Mouse (Mus musculus) testis, postnatal 10 days (tissue): Measurements from ENCODE around the gene Pld2.
"Not testable (repeated sequence)": the region's sequence is repeated elsewhere in the genome, so short reads cannot be mapped to it uniquely, and the experiment has no call there.

Experiments used
- DNase-seq: peaks from one replicate; pipeline ENCODE4 v3.0.0; 2021; ENCODE audit warnings: low spot score

Pld2 gene

DNA sequence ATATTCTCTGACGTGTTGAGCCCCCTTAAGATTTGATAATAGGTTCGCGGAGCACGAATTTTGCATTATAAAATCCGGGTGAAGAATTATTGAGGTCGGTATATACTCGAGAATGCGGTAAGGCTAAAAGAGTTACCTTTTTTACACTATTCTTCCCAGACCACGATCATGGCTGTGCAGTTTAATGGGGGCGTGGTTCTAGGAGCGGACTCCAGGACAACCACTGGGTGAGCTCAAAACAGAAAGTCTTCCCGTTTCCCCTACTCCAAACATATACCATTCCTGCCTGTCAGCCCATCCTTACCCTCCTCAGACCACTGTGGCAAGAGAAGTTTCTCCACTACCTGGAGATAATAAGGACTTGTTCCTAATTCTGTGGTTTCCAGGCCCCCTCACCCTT is 14.1 kb upstream of the Pld2 start:
- no peak for DNase-seq

DNA sequence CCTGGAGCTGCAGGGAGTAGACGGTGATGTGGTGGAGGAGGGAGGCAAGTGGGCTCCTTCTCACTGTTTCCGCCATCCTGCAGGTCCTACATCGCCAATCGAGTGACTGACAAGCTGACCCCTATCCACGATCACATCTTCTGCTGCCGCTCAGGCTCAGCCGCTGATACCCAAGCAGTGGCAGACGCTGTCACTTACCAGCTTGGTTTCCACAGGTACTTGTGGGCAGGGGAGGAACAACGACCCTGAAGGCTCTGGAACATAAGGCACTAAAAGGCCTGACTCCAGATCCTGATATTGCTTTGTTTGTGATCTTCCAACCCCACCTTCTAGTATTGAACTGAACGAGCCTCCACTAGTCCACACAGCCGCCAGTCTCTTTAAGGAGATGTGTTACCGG is 13.7 kb upstream of the Pld2 start:
- no peak for DNase-seq

DNA sequence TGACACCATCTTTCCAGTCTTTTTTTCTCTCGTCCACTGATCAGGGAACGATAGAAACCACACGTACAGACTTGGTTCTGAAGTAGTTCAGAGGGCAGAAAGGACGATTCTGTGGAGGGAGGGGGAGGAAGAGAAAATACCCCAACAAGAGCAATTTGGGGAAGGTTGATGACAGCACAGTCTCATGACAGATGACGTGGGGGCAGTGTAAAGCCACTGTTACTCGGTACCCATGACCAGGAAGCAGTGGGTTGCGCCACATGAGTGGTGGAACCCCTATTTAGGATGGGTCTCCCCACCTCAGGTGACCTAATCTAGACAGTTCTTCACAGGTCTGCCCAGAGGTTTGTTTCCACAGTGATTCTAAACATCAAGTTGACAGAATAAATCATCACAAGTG is 11.3 kb upstream of the Pld2 start:
- no peak for DNase-seq

DNA sequence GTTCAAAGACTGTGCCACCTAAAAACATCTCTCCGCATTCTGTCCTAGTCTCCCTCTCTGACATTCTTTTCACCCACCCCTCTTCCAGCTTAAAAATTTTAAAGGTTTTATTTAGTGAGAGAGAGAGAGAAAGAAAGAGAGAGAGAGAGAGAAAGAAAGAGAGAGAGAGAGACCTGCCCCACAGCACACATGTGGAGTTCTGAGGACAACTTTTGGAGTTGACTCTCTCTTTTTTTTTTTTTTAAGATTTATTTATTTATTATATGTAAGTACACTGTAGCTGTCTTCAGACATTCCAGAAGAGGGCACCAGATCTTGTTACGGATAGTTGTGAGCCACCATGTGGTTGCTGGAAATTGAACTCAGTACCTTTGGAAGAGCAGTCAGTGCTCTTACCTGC is 8.8 kb upstream of the Pld2 start:
- DNase-seq = not testable (repeated sequence)

DNA sequence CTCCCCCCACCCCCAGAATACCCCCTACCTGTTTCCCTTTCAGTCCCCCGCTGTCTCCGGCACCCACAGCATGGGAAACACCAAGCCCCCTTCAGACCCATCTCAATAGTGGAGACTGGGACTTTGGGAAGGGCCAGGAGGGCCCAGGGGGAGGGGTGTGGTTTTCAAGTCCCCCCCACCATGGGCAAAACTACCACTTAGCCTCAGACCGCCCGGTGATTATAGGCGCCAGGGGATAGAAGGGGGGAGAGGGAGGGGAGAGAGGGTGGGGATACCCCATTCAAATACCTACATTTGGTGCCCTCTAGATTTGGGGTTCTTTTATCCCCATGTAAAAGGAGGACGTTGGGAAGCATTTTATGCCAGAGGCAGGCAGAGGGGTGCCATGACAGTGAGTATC is 7.0 kb upstream of the Pld2 start, which contains the start of gene Gm40193:
Gene Gm40193, minus strand, starts transcription at position 101 of the 400 bp plus-strand sequence.
- no peak for DNase-seq

DNA sequence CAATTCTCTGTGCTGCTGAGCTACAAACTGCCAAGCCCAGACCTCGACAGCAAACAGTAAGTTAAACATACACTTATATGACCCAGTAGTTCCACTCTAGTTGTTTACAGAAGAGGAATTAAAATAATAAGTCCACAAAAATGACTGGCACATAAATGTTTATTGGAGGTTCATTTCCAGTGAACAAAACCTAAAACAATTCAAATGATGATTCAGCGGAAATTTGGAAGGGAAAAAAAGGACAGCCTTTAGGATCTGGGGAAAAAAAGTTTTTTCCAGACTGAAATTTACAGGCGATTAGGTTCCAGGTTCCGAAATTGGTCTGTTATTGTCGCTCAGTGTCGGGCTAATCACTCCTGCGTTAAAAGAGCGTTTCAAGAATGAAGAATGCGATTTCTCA is 441 bp upstream of the Pld2 start:
- no peak for DNase-seq

DNA sequence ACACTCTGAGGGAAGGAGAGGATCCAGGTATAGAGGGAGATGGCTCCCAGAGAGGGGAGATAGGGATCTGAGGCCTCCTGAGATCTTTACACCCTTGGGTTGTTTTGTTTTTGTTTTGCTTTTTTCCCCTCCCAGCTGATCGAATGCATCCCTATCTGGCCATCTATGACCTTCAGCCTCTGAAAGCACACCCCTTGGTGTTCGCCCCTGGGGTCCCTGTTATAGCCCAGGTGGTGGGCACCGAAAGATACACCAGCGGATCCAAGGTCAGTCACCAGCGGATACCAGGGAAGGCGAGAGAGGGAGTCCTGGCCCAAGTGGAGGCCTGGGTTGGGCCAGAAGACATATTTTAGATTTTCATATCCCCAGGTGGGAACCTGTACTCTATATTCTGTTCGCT is 1.1 kb downstream of the Pld2 start:
- no peak for DNase-seq

DNA sequence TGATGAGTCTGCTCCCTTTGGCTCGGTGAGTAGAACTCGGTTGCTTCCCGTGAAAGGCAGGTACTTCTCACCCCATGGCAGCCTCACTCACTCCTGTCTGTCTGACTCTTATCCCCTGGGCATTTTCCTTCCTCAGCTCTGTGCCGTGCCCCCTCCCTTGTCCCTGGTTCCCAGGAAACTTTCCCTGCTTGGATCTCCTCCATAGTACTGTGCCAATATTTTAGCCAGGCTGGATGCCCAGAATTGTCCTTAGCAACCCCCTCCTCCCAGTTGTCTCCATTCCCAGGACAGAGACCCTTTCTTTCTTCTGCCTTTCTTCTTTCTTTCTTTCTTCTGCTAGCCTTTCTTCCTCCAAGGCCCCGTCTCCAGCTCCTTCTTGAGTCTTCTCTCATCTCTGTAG is 1.6 kb downstream of the Pld2 start:
- no peak for DNase-seq

DNA sequence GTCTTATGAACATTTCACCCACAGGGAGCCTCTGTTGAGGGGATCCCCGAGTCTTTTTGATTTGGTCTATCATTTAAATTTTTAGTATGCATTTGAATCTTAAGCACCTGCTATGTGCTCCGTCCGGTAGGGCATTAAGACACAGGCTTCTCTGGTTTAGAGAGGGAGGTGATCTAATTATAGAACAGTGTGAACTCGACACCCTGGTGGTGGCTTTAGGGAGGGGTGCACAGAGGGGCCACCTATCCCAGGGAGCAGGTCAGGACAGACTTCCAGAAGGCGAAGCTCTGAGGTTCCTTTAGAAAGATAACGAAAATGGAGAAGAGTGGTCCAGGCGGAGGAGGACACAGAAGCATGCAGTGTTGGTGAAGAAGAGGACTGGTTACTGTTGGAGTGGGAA is 4.6 kb downstream of the Pld2 start:
- no peak for DNase-seq

DNA sequence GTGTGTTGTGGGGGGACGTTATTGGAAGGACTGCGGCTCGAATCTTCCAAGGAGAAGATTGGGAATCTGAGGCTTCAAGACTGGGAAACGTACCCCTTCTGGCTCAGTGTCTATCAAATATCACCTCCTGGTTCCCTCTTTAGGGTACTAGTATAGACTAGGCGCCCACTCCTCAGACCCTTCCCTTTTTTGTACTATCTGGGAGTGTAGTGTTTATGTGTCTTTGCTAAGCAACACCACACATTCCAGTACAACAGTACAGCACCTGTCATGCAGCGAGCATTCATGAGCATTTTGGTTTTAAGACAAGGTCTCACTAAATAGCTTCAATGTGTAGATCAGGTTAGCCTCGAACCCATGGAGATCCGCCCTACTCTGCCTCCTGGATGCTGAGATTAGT is 11.7 kb downstream of the Pld2 start:
- no peak for DNase-seq

DNA sequence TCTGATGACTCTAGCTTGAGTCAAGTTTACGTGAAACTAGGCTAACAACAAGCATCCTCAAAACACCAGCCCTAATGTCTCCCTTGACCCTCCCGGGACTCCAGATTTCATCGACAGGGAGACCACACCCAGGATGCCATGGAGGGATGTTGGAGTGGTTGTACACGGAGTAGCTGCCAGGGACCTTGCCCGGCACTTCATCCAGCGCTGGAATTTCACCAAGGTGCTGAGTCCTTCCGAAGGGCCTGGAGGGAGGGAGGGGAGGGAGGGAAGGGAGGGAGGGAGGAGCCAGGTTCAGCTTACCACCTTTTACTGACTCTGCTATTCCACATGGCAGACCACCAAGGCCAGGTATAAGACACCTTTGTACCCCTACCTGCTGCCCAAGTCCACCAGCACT is 14.1 kb downstream of the Pld2 start:
- DNase-seq = no peak

DNA sequence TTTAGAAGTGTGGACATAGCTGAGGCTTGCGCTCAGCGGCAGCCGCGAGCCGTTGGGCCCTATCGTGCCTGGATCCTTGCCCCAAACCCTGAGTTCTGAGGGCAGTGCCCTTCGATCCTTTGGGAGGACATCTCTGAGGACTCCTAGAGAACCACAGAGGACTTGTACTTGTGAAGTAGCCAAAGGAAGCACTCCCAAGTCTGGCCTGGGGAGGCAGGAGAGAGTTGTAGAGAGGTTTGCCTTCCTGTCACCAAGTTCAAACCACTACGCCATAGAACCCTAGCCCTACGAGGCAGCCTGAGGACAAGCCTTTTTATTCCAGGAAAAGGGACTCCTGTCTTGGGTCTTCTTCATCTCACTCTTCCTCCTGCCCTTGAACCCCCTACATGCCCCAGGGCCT is 17.7 kb downstream of the Pld2 start:
- no peak for DNase-seq

DNA sequence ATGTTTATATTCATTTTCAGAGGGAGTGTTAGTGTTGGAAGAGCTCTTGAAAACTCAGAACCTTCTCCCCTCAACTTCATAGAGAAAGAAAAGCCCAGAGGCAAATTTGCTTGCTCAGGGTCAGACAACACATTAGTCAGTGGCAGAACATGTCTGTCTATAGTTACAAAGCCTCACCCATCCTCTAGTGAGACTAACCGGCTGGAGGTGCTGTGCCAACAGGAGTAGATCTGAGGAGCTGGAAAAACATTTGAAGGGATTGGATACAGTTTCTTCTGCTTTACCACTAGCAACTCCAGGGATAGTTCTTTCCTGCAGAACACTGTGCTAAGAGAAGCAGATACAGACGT is 22.0 kb downstream of the Pld2 start:
- DNase-seq = no peak

DNA sequence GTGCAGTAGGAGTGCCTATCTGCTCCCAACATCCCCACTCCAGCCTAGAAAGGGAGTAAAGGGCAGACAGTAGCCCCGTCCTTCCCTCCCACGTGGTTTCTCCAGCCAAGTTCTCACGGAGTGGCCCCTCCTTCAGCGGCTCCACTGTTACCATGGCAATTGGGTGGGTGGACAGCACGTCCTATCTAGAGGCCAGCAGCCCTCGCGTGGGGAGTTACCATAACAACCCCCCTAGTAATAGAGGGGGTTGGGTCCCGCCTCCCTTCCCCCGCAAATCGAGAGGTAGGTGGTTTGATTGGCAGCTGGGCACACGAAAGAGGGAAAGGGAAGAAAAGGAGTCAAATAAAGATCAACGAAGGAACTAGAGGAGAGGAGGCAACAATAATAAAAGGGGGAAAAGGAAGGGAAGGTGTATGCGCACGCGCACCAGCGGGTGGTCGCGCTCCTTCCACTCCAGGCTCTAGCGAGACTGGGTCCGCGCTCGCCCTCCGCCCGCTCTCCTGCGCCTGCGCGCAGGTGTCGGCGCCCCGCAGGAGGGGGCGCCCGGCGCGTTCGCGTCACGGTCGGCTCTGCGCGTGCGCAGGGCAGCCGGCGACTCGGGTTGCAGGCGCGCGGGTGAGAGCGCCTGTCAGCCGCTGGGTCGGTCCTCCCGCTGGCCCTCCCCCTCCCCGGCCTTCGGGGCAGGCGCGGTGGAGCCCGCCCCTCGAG is 22.6 kb downstream of the Pld2 start, which contains the start of gene Mink1:
Gene Mink1, plus strand, starts transcription at position 595 of the 708 bp plus-strand sequence.
- peak; percentile 91 for DNase-seq

DNA sequence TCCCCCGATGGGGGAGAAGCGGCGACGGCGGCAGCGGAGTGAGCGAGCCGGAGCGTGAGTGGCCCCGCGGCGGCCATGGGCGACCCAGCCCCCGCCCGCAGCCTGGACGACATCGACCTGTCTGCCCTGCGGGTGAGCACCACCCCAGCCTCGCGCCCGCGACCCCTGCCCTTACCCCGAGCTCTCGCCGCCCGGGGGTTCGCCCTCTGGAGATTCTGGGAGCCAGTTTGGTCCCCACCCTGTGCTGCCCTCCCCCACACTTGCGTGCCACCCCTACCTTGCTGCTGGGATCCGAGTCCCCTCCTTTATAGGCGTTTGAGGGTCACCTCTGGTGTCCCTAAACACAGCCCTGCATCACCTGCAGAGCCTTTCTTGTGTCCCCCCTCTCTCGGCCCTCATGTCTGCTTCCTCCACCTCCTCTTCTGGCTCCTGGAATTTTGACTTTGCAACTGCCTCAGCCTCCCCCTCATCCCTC is 23.2 kb downstream of the Pld2 start:
- DNase-seq = no peak

DNA sequence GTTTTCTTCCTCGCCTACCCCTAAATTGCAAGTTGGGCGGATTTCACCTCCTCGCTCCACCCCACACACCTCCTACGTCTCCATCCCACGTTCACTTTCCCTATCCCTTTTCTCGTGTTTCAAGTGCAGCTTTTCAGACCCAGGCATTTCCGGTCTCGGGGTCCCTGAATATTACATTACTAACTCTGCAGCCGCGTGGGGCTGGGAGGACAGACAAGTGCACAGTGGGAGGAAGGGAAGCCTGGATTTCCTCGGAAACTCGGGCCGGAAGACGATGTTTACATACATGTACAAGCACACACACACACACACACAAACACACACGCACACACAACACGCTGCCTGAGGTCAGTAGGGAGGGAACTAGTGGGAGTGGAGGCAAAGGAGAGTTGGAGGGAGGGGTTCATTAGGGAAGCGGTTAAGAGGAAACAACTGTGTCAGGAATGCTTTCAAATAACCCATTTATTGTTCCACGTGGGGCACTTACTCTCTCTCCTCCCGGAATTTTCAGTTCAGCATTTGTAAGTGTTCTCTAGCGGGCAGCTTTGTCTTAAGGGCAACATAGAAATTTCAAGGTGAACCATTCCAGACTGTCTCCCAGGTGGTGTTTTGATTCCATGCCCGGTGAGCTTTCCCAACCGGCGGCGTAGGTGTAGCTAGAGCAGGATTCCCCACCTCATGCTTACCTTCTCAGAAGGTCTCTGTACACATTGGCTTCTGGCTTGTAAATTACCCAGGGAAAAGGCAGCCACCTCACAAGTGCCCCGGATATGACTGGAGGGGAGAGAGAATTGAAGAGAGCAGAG is 23.8 kb downstream of the Pld2 start:
- peak; percentile 49 for DNase-seq

DNA sequence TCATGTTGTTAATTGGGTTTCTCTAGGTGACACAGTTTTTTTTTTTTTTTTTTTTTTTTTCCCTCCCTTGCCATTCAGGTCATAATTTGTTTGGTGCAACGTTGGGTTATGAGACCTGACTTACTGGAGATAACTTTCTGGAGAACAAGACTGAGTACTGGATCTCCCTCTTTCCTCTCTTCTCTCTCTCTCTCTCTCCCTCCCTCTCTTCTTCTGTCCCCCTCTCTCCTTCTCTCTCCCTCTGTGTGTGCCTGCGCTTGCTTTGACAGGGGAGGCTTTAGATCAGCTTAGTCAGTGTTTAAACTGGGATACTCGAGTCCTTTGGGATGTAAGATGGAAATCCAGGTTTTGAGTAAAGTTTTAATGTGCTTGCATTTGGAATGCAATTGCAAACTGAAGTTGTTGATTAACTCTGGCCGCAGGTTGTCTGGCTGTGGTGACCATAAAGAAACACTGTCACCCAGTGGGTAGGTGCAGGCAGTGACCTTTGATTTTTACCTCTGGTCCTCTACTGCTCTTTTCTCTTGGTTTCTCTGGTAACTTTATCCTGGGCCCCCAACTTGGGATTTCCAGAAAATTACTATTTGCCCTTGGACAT is 24.5 kb downstream of the Pld2 start:
- no peak for DNase-seq

DNA sequence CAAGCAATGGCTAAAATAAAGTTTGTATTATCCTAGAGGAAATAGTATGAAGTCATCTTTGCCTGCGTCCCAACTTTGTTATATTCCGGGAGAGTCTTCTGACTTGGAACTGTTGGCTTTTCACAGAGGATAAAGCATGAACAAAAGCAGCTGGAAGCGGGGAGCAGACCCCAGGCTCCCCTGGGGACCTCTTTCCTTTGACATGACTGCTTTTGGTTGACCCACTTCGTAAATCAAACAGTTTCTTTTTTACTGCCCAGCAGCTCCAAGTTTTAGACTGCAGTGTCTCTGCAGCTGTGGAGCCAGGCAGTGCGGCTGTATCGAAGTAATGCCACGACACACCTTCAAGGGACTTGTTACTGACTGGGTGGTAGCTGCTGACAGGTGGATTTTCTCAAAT is 26.7 kb downstream of the Pld2 start:
- no peak for DNase-seq

DNA sequence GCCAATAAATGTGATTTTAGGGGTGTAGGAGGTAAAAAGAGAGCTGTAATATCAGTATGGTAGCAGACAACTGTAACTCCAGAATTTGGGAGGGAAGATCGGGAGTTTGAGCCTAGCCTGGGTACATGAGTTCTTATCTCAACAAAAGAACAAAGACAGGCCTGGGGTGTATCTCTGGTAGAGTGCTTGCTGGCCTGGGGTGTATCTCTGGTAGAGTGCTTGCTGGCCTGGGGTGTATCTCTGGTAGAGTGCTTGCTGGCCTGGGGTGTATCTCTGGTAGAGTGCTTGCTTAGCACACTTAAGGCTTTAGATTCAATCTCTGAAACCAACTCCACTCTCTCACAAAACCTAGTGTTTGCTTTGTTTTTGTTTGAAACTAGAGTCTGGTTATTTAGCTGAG is 30.8 kb downstream of the Pld2 start:
- DNase-seq = not testable (repeated sequence)

DNA sequence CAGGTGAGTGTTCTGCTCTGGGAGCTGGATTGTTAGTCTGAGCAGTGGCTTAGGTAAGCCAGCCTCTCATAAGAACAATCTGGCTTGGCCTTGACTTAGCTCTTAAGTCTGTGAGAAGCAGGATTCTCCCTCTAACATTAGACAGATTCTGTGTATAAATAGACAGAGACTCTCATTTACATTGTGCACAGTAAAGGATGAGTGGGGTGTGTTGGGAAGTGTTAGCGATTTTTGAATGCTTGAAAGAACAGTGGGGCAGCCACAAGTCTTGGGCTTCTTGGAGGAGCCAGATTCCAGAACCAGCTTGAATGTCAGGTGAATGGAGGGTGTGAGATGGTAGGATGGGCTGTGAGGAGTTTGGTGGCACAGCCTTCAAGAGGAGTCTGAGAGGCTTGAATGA is 31.8 kb downstream of the Pld2 start:
- DNase-seq = no peak

DNA sequence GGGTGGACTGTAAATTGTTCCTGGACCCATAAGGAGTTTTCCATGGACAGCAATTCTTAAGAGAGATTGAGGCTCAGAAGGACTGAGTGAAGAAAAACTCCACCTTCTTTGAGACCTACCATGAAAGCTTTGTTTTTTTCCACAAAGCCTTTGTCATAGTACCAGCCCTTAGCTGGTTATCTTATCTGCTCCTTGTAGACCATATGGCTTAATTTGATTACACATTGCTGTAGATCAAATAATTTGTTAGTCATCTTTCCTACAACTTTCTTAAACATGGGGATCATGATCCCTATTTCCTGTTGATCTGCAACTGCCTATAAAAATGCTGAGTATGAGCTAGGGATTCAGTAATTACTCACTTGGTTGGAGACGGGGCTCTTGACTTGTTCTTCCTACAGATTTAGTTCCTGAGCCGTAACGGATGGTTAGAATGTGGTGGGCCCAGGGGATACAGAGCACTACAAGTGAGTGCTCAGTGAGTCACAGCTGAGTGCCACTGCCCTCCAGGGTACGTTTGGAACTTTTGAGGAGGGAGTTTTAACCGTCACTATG is 32.6 kb downstream of the Pld2 start:
- DNase-seq = no peak

DNA sequence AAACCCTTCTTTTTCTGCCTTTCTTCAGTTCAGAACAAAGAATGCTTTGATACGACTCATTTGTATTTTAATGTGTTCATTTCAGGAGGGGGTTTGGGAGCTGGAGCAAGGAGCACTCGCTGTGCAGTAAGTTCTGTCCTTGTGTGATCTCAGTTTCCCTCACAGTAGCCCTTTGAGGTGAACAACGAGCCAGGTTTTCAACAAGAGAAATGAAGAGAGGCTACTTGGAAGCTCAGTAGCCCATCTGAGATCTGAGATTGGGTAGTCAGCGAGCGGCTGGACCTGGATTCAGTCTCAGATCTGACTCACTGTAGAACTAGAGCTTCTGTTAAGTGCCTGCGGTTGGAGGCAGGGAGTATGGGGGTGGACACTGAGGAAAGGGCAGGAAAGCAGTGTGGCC is 34.0 kb downstream of the Pld2 start:
- no peak for DNase-seq

DNA sequence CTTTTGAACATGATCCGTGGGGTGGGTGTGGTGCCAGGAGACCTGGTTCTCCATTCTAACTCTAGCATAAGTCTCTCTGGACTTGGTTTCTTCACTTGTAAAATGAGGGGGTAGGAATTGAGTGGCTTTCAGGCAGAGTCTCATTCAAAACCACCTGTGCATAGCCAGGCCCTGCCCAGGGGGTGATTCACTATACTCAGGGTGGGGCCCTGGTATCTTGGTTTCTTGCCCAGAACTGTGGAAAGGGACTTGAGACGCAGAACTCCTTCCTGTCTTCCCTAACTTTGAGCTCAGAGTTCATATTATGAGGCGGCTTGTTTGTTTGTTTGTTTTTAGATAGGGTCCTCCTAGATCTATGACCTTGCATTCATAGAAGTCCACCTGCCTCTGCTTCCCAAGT is 37.3 kb downstream of the Pld2 start:
- no peak for DNase-seq
